Mouse (Mus musculus) thymus, adult 2 months (tissue): ENCODE data around the gene Hist1h2bf. TPM values are rescaled to one million over a fixed set of nuclear protein-coding genes. Genes with fewer than 3 reads are reported as not detected.

ENCODE experiments used
- DNase-seq: peaks from one replicate; pipeline ENCODE4 v3.0.0; 2021
- H3K27ac ChIP-seq: fragments of 200-500 bp; 2 replicates; pipeline ENCODE4 v1.5.1; 2012; ENCODE audit warnings: low read length, control low read depth; ENCODE audit not compliant: control insufficient read depth, insufficient read depth
- H3K27me3 ChIP-seq: fragments of 200-500 bp; 2 replicates; pipeline ENCODE4 v1.6.1; 2012; ENCODE audit warnings: mild to moderate bottlenecking, low read length, moderate library complexity, mixed read lengths; ENCODE audit not compliant: control insufficient read depth, insufficient read depth
- H3K36me3 ChIP-seq: fragments of 200-500 bp; 2 replicates; pipeline ENCODE4 v1.6.1; 2012; ENCODE audit warnings: mild to moderate bottlenecking, low read length, moderate library complexity; ENCODE audit not compliant: control insufficient read depth, insufficient read depth
- H3K4me1 ChIP-seq: fragments of 200-500 bp; replicated peaks from 2 replicates; pipeline ENCODE4 v1.6.1; 2012; ENCODE audit warnings: low read length; ENCODE audit not compliant: control insufficient read depth, insufficient read depth
- H3K4me3 ChIP-seq: fragments of 200-500 bp; 2 replicates; pipeline ENCODE4 v1.5.1; 2012; ENCODE audit warnings: mild to moderate bottlenecking, low read length, control low read depth, moderate library complexity; ENCODE audit not compliant: control insufficient read depth, insufficient read depth
- CTCF ChIP-seq: fragments of 200-500 bp; IDR thresholded peaks from 2 replicates; pipeline ENCODE4 v1.5.1; 2012; ENCODE audit warnings: mild to moderate bottlenecking, control low read depth, low read length, moderate library complexity, borderline replicate concordance; ENCODE audit not compliant: control insufficient read depth, poor library complexity, insufficient read depth; ENCODE audit errors: extremely low read depth
- POLR2A ChIP-seq: fragments of 200-500 bp; IDR thresholded peaks from 2 replicates; pipeline ENCODE4 v1.6.1; 2012; ENCODE audit warnings: mild to moderate bottlenecking, low read length, control low read depth, moderate library complexity; ENCODE audit not compliant: control insufficient read depth, poor library complexity, insufficient read depth; ENCODE audit errors: extremely low read depth
- WGBS: fragments of 180-500 bp; shearing (Covaris S2); methylation state at CpG from one replicate; pipeline ENCODE4 v1.1.7; 2018; 5-methylcytosine and 5-hydroxymethylcytosine counted together
- polyA plus RNA-seq: library from polyadenylated mRNA; depleted of rRNA; stranded (reverse); fragments of >200 nt; gene quantifications from 2 replicates; pipeline ENCODE4 v1.2.3, GENCODE M21; 2012; rRNA removed

Gene Hist1h2bf
- polyA plus RNA-seq, 1 experiment, result 277 TPM

DNA sequence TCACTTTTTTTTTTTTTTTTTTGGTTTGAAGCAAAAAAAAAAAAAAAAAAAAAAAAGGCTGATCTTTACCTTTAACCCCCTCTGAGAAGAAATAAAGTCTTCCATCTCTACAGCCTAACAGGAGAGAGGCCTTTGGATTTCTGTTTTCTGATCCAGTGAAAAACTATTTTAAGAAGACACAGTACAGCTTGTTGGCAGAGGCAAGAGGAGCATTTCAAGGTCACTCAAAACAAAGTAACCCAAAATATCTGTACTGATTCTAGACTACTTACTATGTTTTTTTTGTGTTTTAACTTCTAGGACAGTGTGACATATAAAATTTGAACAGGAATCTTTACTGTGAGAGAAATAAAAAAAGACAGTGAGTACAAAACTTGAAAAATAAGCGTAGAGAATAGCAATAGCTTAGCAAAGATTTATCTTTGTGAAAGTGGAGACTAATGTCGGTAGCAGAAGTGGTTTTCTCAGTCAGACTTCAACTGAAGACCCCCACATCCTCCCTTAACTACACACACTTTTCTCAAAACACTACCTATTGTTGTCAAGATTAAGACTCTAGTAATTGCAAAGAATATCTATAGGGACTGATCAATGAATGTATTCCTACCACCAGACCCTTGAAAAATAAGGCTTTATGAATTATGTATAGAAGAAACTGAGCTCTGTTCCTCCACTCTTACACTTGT is 44.4 kb downstream of the Hist1h2bf start:
- no peak overlapping the region; the same call in 1 of the 2 replicates for H3K27ac ChIP-seq
- 30% methylated on average over 2 of the region's 2 CpGs for WGBS

DNA sequence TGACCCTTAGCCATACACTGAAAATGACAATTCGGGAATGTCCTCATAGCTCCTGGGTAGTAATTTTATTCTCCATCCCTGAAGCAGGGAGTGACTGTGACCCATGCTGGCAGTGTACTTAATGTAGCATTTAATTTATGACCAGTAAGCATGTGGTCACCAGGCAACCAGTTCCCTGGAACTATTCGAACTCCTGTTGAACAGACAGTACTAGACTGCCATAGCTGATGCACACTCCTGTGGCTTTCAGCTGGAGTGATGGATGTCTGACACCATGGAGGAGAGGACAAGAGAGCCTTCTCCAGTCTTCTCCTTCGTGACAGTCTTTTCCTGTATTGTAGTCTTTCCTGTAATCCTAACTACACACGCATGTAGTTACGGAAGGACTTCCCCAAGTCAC is 45.0 kb downstream of the Hist1h2bf start:
- Histone ChIP-seq H3K27me3 (no peaks in the 10 kb centered on the region), H3K4me1 (peaks cover 6% of the 10 kb centered on the region), H3K4me3 (no peak overlapping the region), H3K36me3 (no peaks in the 10 kb centered on the region), H3K27ac (no peak overlapping the region)
- 97% methylated on average over 5 of the region's 5 CpGs for WGBS
- DNase-seq, result no peak
- TF ChIP-seq CTCF, result no peak
- TF ChIP-seq POLR2A, result no peak

More for the DNA sequence above, 44.4 kb downstream of the Hist1h2bf start:
- Histone ChIP-seq H3K36me3 (no peaks in the 10 kb centered on the region), H3K4me3 (no peak overlapping the region), H3K4me1 (peaks cover 6% of the 10 kb centered on the region), H3K27me3 (no peaks in the 10 kb centered on the region)
- no peak for TF ChIP-seq POLR2A
- no peak for TF ChIP-seq CTCF
- DNase-seq, result no peak

DNA sequence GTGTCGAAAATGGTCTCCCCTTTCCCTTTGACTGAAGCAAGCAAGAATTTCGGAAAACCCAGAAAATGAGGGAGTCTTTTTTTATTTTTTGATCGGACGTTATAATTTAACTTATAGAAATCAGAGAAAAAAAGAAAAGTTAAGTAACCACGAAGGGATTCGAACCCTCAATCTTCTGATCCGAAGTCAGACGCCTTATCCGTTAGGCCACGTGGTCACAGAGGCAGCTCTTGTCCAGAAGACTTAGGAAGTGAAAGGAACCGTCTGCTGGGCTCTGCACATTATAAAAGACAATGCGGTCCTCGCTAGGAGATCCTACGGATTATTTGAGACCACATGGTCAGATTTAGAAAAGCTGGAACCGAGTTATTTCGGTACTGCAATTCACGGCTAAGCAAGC is 47.7 kb downstream of the Hist1h2bf start:
- DNase-seq, result peak; percentile 86
- H3K27ac ChIP-seq, result no peak overlapping the region
- no peaks in the 10 kb centered on the region for H3K36me3 ChIP-seq
- no peaks in the 10 kb centered on the region for H3K27me3 ChIP-seq
- WGBS, result 1% methylated on average over 17 of the region's 17 CpGs
- no peak overlapping the region for H3K4me3 ChIP-seq
- no peak for TF ChIP-seq POLR2A
- TF ChIP-seq CTCF, result no peak
- peaks cover 2% of the 10 kb centered on the region for H3K4me1 ChIP-seq

DNA sequence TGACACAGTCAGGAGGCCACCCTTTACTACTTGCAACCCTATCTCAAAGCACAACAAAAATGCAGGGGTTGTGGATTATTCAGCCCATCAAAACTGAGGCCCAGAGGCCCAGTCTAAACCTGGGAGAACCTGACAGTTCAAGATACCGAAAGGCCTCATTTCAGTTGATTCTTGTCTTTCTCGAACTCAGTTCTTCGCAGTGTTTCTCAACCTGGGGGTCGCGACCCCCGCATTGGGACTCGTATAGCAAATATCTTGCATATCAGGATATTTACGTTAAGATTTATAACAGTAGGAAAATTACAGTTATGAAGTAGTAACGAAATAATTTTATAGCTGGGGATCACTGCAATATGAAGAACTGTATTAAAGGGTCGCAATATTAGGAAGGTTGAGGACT is 48.1 kb downstream of the Hist1h2bf start:
- DNase-seq, result no peak
- Histone ChIP-seq H3K27me3 (no peaks in the 10 kb centered on the region), H3K27ac (no peak overlapping the region), H3K4me1 (peaks cover 2% of the 10 kb centered on the region), H3K36me3 (no peaks in the 10 kb centered on the region), H3K4me3 (no peak overlapping the region)
- WGBS, result 14% methylated on average over 10 of the region's 10 CpGs
- TF ChIP-seq POLR2A (no peak), CTCF (no peak)

DNA sequence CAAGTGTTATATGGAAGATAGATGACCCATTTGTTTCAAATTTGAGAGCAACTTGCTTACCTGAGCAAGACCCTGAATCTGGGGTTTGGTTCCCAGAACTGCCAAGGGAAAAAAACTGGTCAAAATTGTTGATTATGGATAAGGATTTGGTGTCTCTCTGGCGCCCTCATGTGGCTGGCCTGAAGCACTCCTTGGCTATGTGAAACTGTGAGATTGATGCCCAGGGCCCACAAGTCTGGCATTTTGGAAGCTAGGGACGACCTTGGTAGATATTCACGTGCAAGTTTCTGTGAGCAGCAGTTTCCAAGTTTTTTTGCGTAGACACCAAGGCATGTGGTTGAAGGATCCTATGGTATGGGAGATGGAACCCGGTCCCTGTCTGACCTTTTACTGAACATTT is 49.3 kb downstream of the Hist1h2bf start:
- no peaks in the 10 kb centered on the region for H3K36me3 ChIP-seq
- peak; percentile 72 for DNase-seq
- no peak overlapping the region for H3K4me3 ChIP-seq
- H3K4me1 ChIP-seq, result peaks cover 2% of the 10 kb centered on the region
- H3K27me3 ChIP-seq, result no peaks in the 10 kb centered on the region
- no peak overlapping the region for H3K27ac ChIP-seq
- TF ChIP-seq POLR2A (no peak), CTCF (peak; percentile 40; the same call in 1 of the 2 replicates)
- WGBS, result 19% methylated on average over 5 of the region's 5 CpGs

DNA sequence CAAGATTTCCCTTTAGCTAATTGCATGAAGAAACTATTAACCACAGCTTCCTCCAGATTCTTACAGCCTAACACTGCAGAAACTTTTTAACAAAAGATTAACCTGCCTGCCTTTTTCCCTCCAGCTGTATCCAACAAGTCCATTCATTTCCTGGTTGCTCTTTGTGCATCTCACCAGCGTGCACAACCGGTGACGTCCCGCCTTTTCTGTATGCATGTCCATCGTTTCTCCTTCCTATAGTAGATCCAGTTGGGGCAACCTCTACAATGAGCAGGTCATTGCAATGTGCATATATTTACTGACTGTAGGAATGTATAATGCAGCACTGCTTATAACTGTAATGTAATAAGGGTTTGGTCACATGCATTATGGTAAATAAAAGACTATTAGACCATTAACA is 50.0 kb downstream of the Hist1h2bf start:
- Histone ChIP-seq H3K27ac (no peak overlapping the region), H3K27me3 (no peaks in the 10 kb centered on the region), H3K4me1 (peaks cover 2% of the 10 kb centered on the region), H3K36me3 (no peaks in the 10 kb centered on the region), H3K4me3 (no peak overlapping the region)
- no peak for TF ChIP-seq POLR2A
- TF ChIP-seq CTCF, result no peak
- DNase-seq, result no peak
- WGBS, result 64% methylated on average over 5 of the region's 5 CpGs

Other genes starting within 250 kb of the Hist1h2bf start
- 2.4 and 3.7 TPM in 2 replicates for gene Zfp322a, start 205.0 kb downstream of the Hist1h2bf start, polyA plus RNA-seq
- 4.2 and 4.5 TPM in 2 replicates for gene Abt1, start 150.3 kb downstream of the Hist1h2bf start, polyA plus RNA-seq
- 0.05 and 0.15 TPM in 2 replicates for gene Btn1a1, start 108.3 kb downstream of the Hist1h2bf start, polyA plus RNA-seq
- gene Btn2a2, start 85.3 kb downstream of the Hist1h2bf start, polyA plus RNA-seq, result 0.23 and 0.27 TPM in 2 replicates
- gene Hist1h4h, start 43.1 kb downstream of the Hist1h2bf start, polyA plus RNA-seq, result 150 and 182 TPM in 2 replicates
- 4,070 and 5,945 TPM in 2 replicates for gene Hist1h2af, start 40.3 kb downstream of the Hist1h2bf start, polyA plus RNA-seq
- 496 and 661 TPM in 2 replicates for gene Hist1h3g, start 38.8 kb downstream of the Hist1h2bf start, polyA plus RNA-seq
- 37.8 and 51.2 TPM in 2 replicates for gene Hist1h2bh, start 30.8 kb downstream of the Hist1h2bf start, polyA plus RNA-seq
- gene Hist1h3f, start 30.1 kb downstream of the Hist1h2bf start, polyA plus RNA-seq, result 72.3 and 87.8 TPM in 2 replicates
- gene Hist1h4f, start 22.5 kb downstream of the Hist1h2bf start, polyA plus RNA-seq, result 208 and 221 TPM in 2 replicates
- gene Hist1h1d, start 20.9 kb downstream of the Hist1h2bf start, polyA plus RNA-seq, result 1.9 and 2.9 TPM in 2 replicates
- gene Hist1h3e, start 11.8 kb downstream of the Hist1h2bf start, polyA plus RNA-seq, result 245 and 339 TPM in 2 replicates
- 174 and 210 TPM in 2 replicates for gene Hist1h2ae, start 3.0 kb downstream of the Hist1h2bf start, polyA plus RNA-seq
- gene Hist1h2bg, start 2.8 kb downstream of the Hist1h2bf start, polyA plus RNA-seq, result 523 and 578 TPM in 2 replicates
- gene Hist1h2ad, start 185 bp upstream of the Hist1h2bf start, polyA plus RNA-seq, result 76.8 and 109 TPM in 2 replicates
- gene Hist1h3d, start 1.6 kb upstream of the Hist1h2bf start, polyA plus RNA-seq, result 161 and 207 TPM in 2 replicates
- gene Hist1h4d, start 7.4 kb upstream of the Hist1h2bf start, polyA plus RNA-seq, result 115 and 120 TPM in 2 replicates
- gene Hist1h2be, start 46.9 kb upstream of the Hist1h2bf start, polyA plus RNA-seq, result 14.4 and 19.9 TPM in 2 replicates
- gene Hist1h1e, start 48.4 kb upstream of the Hist1h2bf start, polyA plus RNA-seq, result 9.4 and 18.5 TPM in 2 replicates
- 11.0 and 12.9 TPM in 2 replicates for gene Hist1h2ac, start 109.8 kb upstream of the Hist1h2bf start, polyA plus RNA-seq
- gene Hist1h2bc, start 110.0 kb upstream of the Hist1h2bf start, polyA plus RNA-seq, result 153 and 154 TPM in 2 replicates
- 0.11 TPM in 1 of 2 replicates, not detected in the other for gene Hist1h1t, start 121.6 kb upstream of the Hist1h2bf start, polyA plus RNA-seq
- 69.8 and 70.6 TPM in 2 replicates for gene Hist1h4c, start 124.3 kb upstream of the Hist1h2bf start, polyA plus RNA-seq
- 9.8 and 13.5 TPM in 2 replicates for gene Hfe, start 136.7 kb upstream of the Hist1h2bf start, polyA plus RNA-seq
- gene Hist1h1c, start 164.6 kb upstream of the Hist1h2bf start, polyA plus RNA-seq, result 40.9 and 48.1 TPM in 2 replicates
- 377 and 602 TPM in 2 replicates for gene Hist1h3c, start 171.4 kb upstream of the Hist1h2bf start, polyA plus RNA-seq
- 160 and 224 TPM in 2 replicates for gene Hist1h2bb, start 172.5 kb upstream of the Hist1h2bf start, polyA plus RNA-seq
- gene Hist1h2ab, start 176.9 kb upstream of the Hist1h2bf start, polyA plus RNA-seq, result 258 and 455 TPM in 2 replicates
- gene Hist1h3b, start 178.1 kb upstream of the Hist1h2bf start, polyA plus RNA-seq, result 529 and 561 TPM in 2 replicates
- 101 and 134 TPM in 2 replicates for gene Hist1h4b, start 182.8 kb upstream of the Hist1h2bf start, polyA plus RNA-seq
- gene Hist1h4a, start 187.0 kb upstream of the Hist1h2bf start, polyA plus RNA-seq, result 295 and 320 TPM in 2 replicates
- gene Hist1h3a, start 188.2 kb upstream of the Hist1h2bf start, polyA plus RNA-seq, result 348 and 451 TPM in 2 replicates
- 18.2 and 21.2 TPM in 2 replicates for gene Hist1h1a, start 189.5 kb upstream of the Hist1h2bf start, polyA plus RNA-seq
- gene Trim38, start 195.7 kb upstream of the Hist1h2bf start, polyA plus RNA-seq, result not detected in 2 replicates
- gene Slc17a2, start 232.8 kb upstream of the Hist1h2bf start, polyA plus RNA-seq, result 0.08 and 0.26 TPM in 2 replicates